Mouse (Mus musculus): ENCODE results near the gene Top2b. TPM values are rescaled to one million over a fixed set of nuclear protein-coding genes. Genes with fewer than 3 reads are reported as not detected.

Top2b gene
- polyA plus RNA-seq, 1 experiment from 2014 or later: 124 TPM

DNA sequence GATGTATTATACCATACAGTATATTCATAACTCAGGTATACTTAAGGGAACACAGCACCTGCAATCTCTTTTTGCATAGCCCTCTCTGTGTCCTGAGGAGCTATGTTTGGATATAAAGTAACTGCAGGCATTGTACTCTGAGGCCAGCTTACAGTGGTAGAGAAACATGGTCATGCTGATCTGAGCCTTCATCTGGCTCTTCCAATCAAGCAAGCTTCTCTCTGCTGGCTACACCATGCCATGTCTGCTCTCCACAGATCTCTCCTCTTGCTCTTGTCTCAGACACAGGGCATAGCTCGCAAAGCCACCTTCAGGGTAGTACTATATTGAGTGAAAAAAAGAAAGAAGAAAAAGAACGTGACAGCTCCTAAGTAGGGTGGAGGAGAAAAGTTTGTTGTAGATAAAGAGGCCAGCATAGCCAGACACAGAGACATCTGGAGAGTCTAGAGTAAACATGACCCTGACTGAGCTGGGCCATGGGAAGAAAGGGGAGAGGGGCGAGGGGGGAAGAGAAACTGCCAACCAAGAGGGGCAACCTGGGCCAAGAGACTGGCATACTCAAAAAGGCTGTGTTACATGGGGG, 29.1 kb upstream of the Top2b start:
- WGBS: 77% methylated on average over 3 of the region's 3 CpGs
- Histone ChIP-seq H3K36me3 (ENCODE audit: control insufficient read depth, insufficient read depth, low read length) (no peaks in the 10 kb centered on the region), H3K27me3 (ENCODE audit: control insufficient read depth, insufficient read depth, low read length) (no peaks in the 10 kb centered on the region), H3K4me1 (ENCODE audit: control insufficient read depth, insufficient read depth, low read length) (no peaks in the 10 kb centered on the region), H3K9ac (replicated peaks; ENCODE audit: low read depth, low read length) (no peak overlapping the region), H3K27ac (ENCODE audit: low read depth, low read length) (no peak overlapping the region), H3K9me3 (ENCODE audit: control insufficient read depth, low read length) (no peaks in the 10 kb centered on the region), H3K4me2 (ENCODE audit: low read depth, low read length) (no peak overlapping the region), H3K4me3 (ENCODE audit: low read depth, low read length) (no peak overlapping the region)
- no peak for ATAC-seq (ENCODE audit: low read depth)

DNA sequence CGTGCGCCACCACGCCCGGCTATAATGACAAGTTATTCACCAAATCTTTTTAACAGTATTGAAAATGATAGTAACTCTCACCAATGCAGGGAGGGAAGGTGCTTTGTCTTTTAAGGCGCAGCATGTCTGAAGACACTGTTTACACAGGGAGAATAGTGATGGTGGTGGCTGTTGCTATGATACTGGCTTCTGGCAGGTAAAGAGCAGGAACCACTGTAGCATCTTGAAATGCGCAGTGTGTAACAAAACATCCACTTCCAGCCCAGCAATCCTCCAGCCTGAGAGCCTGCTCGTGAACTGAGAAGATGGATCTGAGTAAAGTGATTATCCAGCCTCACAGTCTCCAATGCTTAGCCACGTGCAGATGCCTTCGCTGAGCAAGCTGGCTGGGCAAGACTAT, 17.5 kb upstream of the Top2b start:
- ATAC-seq (ENCODE audit: low read depth): no peak
- Histone ChIP-seq H3K9ac (replicated peaks; ENCODE audit: low read depth, low read length) (no peak overlapping the region), H3K4me3 (ENCODE audit: low read depth, low read length) (no peak overlapping the region), H3K27me3 (ENCODE audit: control insufficient read depth, insufficient read depth, low read length) (no peaks in the 10 kb centered on the region), H3K4me2 (ENCODE audit: low read depth, low read length) (no peak overlapping the region), H3K9me3 (ENCODE audit: control insufficient read depth, low read length) (no peaks in the 10 kb centered on the region), H3K36me3 (ENCODE audit: control insufficient read depth, insufficient read depth, low read length) (no peaks in the 10 kb centered on the region), H3K27ac (ENCODE audit: low read depth, low read length) (no peak overlapping the region), H3K4me1 (ENCODE audit: control insufficient read depth, insufficient read depth, low read length) (no peaks in the 10 kb centered on the region)
- 78% methylated on average over 9 of the region's 9 CpGs for WGBS

DNA sequence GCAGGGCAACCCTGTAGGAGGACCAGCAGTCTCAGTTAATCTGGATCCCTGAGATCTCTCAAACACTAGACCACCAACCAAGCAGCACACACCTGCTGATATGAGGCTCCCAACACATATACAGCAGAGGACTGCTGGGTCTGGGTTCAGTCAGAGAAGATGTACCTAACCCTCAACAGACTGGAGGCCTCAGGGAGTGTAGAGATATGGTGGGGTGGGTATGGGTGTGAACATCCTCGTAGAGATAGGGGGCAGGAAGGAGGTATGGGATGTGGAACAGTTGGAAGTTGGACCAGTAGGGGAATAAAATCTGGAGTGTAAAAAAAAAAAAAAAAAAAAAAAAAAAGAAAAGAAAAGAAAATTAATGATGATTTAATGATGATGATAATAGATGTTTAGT, 5.3 kb upstream of the Top2b start:
- Histone ChIP-seq H3K27me3 (ENCODE audit: control insufficient read depth, insufficient read depth, low read length) (no peaks in the 10 kb centered on the region), H3K27ac (ENCODE audit: low read depth, low read length) (no peak overlapping the region), H3K4me2 (ENCODE audit: low read depth, low read length) (no peak overlapping the region), H3K4me1 (ENCODE audit: control insufficient read depth, insufficient read depth, low read length) (no peaks in the 10 kb centered on the region; the same call in 1 of the 2 replicates), H3K9ac (replicated peaks; ENCODE audit: low read depth, low read length) (no peak overlapping the region), H3K9me3 (ENCODE audit: control insufficient read depth, low read length) (no peaks in the 10 kb centered on the region), H3K36me3 (ENCODE audit: control insufficient read depth, insufficient read depth, low read length) (no peaks in the 10 kb centered on the region), H3K4me3 (ENCODE audit: low read depth, low read length) (no peak overlapping the region)
- WGBS: 87% methylated on average over 1 of the region's 1 CpGs
- ATAC-seq (ENCODE audit: low read depth): no peak

DNA sequence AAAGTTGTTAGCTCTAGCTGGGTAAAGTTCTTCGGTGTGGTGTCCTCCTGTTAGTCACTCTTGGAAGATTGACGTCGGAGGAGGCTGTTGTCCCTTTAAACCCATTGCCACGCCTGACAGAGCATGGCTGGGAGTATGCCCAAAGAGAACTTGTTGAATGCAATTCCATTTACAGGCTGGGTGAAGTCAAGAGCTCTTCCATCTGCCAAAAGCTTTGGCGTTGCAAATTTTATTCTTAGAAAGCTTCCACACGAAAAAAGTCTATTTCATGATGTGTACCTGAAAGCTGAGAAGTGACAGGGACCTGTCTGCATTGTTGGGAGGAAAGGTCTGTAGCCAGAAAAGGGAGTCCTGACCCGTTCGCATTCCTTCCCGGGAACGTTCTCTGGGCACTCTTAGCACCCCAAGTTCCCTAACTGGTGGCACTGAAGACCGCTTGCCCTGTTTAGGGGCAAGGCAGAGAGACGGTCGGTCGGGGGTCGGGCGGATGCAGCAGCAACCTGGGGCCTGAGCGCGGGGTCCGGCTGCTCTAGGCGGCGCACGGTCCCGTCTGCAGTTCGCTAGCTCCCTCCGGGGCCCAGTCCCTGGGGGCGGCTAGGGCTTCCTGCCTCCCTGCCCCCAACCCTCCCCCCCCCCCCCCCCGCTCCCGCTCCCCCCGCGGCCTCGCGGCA, 683 bp upstream of the Top2b start:
- Histone ChIP-seq H3K4me1 (ENCODE audit: control insufficient read depth, insufficient read depth, low read length) (peaks cover 16% of the 10 kb centered on the region), H3K36me3 (ENCODE audit: control insufficient read depth, insufficient read depth, low read length) (no peaks in the 10 kb centered on the region), H3K27me3 (ENCODE audit: control insufficient read depth, insufficient read depth, low read length) (no peaks in the 10 kb centered on the region; the same call in 1 of the 2 replicates), H3K9ac (replicated peaks; ENCODE audit: low read depth, low read length) (peak overlapping the region; percentile 86), H3K4me2 (ENCODE audit: low read depth, low read length) (peak overlapping the region; percentile 72), H3K4me3 (ENCODE audit: low read depth, low read length) (peak overlapping the region; percentile 96), H3K9me3 (ENCODE audit: control insufficient read depth, low read length) (no peaks in the 10 kb centered on the region), H3K27ac (ENCODE audit: low read depth, low read length) (peak overlapping the region; percentile 99)
- 2% methylated on average over 29 of the region's 32 CpGs for WGBS
- peak; percentile 71 for ATAC-seq (ENCODE audit: low read depth)

DNA sequence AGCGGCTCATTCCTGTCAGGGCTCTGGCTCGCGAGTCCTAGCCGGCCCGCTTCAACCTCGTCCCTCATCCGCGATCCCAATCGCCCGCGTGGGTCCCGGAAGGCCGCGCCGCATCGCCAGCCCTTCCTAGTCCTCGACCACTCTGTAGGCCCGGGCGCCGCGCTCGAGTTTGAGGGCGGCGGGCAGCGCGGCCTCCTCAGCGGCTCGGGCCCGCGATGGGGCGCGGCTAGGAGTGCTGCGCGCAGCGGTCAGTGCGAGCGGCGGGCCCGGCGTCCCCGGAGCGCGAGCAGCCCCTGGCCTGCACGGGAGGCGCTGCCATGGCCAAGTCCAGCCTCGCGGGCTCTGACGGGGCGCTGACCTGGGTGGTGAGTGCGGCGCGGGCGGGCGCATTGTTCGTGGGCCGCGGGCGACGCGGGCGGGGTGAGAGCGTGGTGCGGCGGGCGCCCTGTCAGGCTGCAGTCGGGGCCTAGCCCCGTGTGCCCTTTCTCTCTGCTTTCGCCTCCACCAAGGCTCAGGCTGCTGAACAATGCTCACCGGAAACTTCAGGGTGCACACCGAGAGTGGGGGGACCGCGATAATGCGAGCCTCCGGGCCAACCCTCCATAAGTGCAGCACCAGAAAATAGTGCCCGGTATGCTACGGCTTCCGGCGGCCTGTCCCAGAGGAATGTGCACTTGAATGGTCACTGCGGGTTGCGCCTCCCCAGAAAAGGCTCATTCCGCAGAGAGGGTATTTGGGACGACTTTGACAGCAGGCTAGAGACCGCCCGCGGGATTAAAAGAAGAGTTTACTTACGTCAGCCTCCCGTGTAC, 589 bp downstream of the Top2b start:
- peak overlapping the region; percentile 79 for H3K4me2 ChIP-seq (ENCODE audit: low read depth, low read length)
- H3K27ac ChIP-seq (ENCODE audit: low read depth, low read length): peak overlapping the region; percentile 99
- H3K4me3 ChIP-seq (ENCODE audit: low read depth, low read length): peak overlapping the region; percentile 96
- no peaks in the 10 kb centered on the region for H3K36me3 ChIP-seq (ENCODE audit: control insufficient read depth, insufficient read depth, low read length)
- H3K27me3 ChIP-seq (ENCODE audit: control insufficient read depth, insufficient read depth, low read length): no peaks in the 10 kb centered on the region; the same call in 1 of the 2 replicates
- no peaks in the 10 kb centered on the region for H3K9me3 ChIP-seq (ENCODE audit: control insufficient read depth, low read length)
- H3K4me1 ChIP-seq (ENCODE audit: control insufficient read depth, insufficient read depth, low read length): peaks cover 18% of the 10 kb centered on the region
- H3K9ac ChIP-seq (replicated peaks; ENCODE audit: low read depth, low read length): peak overlapping the region; percentile 99
- ATAC-seq (ENCODE audit: low read depth): peak; percentile 73
- WGBS: under 1% methylated on average over 82 of the region's 87 CpGs

DNA sequence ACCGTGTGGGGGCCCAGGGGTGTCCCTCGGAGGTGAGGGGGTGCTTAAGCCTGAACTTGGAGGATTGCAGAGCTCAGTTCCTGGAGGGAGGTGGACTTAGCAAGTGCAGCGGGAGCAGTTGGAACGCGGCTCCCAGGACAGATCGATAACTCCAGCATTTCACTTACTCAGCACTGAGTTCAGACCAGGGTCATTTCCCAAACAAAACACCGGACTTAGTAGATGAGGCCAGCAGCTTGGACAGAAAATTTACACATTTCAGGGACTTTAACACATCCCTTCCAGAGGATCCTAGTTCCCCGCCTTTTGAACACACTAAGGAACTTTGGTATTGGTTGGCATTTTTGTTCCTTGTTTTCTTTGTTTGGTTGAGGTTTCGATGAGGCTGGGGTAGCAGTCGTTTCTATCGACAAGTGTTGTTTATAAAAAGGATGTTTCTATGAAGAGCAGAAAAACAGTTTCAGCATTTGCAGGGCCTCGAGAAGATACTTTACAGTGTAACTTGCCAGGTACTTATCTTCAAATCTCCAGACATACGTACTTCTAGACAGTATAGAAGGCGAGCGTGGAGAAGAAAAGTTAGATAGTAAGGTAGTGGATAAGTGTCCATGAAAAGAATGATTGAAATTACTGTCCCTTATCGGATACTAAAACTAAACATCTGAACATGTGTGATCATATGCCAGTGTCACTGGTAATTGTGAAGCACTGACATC, 1.4 kb downstream of the Top2b start:
- 16% methylated on average over 16 of the region's 16 CpGs for WGBS
- Histone ChIP-seq H3K27ac (ENCODE audit: low read depth, low read length) (peak overlapping the region; percentile 99), H3K9ac (replicated peaks; ENCODE audit: low read depth, low read length) (peak overlapping the region; percentile 99), H3K4me1 (ENCODE audit: control insufficient read depth, insufficient read depth, low read length) (peaks cover 18% of the 10 kb centered on the region), H3K36me3 (ENCODE audit: control insufficient read depth, insufficient read depth, low read length) (no peaks in the 10 kb centered on the region), H3K27me3 (ENCODE audit: control insufficient read depth, insufficient read depth, low read length) (no peaks in the 10 kb centered on the region; the same call in 1 of the 2 replicates), H3K4me2 (ENCODE audit: low read depth, low read length) (peak overlapping the region; percentile 79), H3K9me3 (ENCODE audit: control insufficient read depth, low read length) (no peaks in the 10 kb centered on the region), H3K4me3 (ENCODE audit: low read depth, low read length) (peak overlapping the region; percentile 96)
- ATAC-seq (ENCODE audit: low read depth): peak; percentile 3

DNA sequence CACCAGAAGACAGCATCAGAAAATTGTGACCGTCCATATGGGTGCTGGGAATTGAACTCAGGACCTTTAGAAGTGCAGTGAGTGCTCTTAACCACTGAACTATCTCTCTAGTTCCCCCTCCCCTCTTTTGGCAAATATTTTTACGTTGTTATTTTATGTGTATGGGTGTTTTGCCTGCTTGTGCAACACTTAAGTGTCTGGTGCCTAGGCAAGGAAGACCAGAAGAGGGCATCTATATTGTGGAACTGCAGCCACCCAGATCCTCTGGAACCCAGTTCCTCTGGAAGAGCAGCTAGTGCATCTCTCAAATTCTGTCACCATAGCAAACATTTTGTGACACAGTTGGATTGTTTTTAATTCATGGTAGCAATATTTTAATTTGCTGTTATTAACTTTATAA, 2.0 kb downstream of the Top2b start:
- 0 out of 2 replicates have a peak overlapping the region, but pooled peaks have one; percentile 99 for H3K9ac ChIP-seq (replicated peaks; ENCODE audit: low read depth, low read length)
- WGBS: 41% methylated on average over 2 of the region's 2 CpGs
- peak overlapping the region; percentile 96 for H3K4me3 ChIP-seq (ENCODE audit: low read depth, low read length)
- peak overlapping the region; percentile 79 for H3K4me2 ChIP-seq (ENCODE audit: low read depth, low read length)
- H3K9me3 ChIP-seq (ENCODE audit: control insufficient read depth, low read length): no peaks in the 10 kb centered on the region
- H3K27ac ChIP-seq (ENCODE audit: low read depth, low read length): no peak overlapping the region
- no peaks in the 10 kb centered on the region for H3K36me3 ChIP-seq (ENCODE audit: control insufficient read depth, insufficient read depth, low read length)
- ATAC-seq (ENCODE audit: low read depth): no peak
- peaks cover 18% of the 10 kb centered on the region for H3K4me1 ChIP-seq (ENCODE audit: control insufficient read depth, insufficient read depth, low read length)
- H3K27me3 ChIP-seq (ENCODE audit: control insufficient read depth, insufficient read depth, low read length): no peaks in the 10 kb centered on the region; the same call in 1 of the 2 replicates

DNA sequence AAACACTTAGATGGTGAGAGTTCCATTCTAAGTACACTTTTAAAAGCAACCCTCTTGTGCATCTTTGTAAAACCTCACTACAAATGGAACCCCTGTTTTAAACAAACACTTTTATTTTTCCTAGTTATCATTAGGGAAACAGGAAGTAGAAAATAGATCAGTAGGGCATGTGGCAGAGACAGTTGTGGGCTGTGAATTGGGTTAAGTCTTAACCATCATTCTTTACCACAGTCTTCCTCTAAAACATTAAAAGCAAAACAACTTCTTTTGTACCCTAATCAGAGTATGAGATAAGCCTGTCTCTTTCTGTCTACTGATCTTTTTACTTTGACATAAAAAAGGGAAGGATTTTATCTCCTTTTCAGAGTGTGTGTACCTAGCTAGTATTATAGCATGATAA, 7.8 kb downstream of the Top2b start:
- no peak overlapping the region for H3K4me2 ChIP-seq (ENCODE audit: low read depth, low read length)
- H3K9ac ChIP-seq (replicated peaks; ENCODE audit: low read depth, low read length): no peak overlapping the region
- no peaks in the 10 kb centered on the region for H3K27me3 ChIP-seq (ENCODE audit: control insufficient read depth, insufficient read depth, low read length)
- H3K27ac ChIP-seq (ENCODE audit: low read depth, low read length): no peak overlapping the region
- peaks cover 7% of the 10 kb centered on the region; the same call in 1 of the 2 replicates for H3K4me1 ChIP-seq (ENCODE audit: control insufficient read depth, insufficient read depth, low read length)
- no peak for ATAC-seq (ENCODE audit: low read depth)
- no peak overlapping the region for H3K4me3 ChIP-seq (ENCODE audit: low read depth, low read length)
- no peaks in the 10 kb centered on the region for H3K9me3 ChIP-seq (ENCODE audit: control insufficient read depth, low read length)
- no peaks in the 10 kb centered on the region for H3K36me3 ChIP-seq (ENCODE audit: control insufficient read depth, insufficient read depth, low read length)
